Mouse (Mus musculus): ENCODE measurements around the gene Sparcl1. TPM values are rescaled to one million over a fixed set of nuclear protein-coding genes. Genes with fewer than 3 reads are reported as not detected.

Gene Sparcl1
- polyA plus RNA-seq, 1 experiment = not detected

- Histone ChIP-seq H3K9me3 (no peaks in the 10 kb centered on the region), H3K36me3 (replicated peaks; ENCODE audit: low read length) (no peaks in the 10 kb centered on the region), H3K4me1 (peaks cover 10% of the 10 kb centered on the region), H3K27me3 (replicated peaks) (peaks cover 37% of the 10 kb centered on the region), H3K4me3 (replicated peaks) (no peak overlapping the region)
- no peak for TF ChIP-seq FLI1 (IDR thresholded peaks at IDR 0.05; ENCODE audit: low read length)
- no peak for TF ChIP-seq GATA1 (IDR thresholded peaks at IDR 0.05; ENCODE audit: borderline replicate concordance, low read length)
Measured at GRCm38 (mm10) chr5:104112016-104112415, 1.5 kb downstream of the Sparcl1 start.

- TF ChIP-seq FLI1 (IDR thresholded peaks at IDR 0.05; ENCODE audit: low read length) (no peak), GATA1 (IDR thresholded peaks at IDR 0.05; ENCODE audit: borderline replicate concordance, low read length) (no peak)
- Histone ChIP-seq H3K4me1 (peaks cover 10% of the 10 kb centered on the region), H3K27me3 (replicated peaks) (peaks cover 40% of the 10 kb centered on the region), H3K9me3 (no peaks in the 10 kb centered on the region), H3K4me3 (replicated peaks) (no peak overlapping the region), H3K36me3 (replicated peaks; ENCODE audit: low read length) (no peaks in the 10 kb centered on the region)
Measured at GRCm38 (mm10) chr5:104110171-104110920, 3.2 kb downstream of the Sparcl1 start.

- Histone ChIP-seq H3K36me3 (replicated peaks; ENCODE audit: low read length) (no peaks in the 10 kb centered on the region), H3K4me1 (peaks cover 10% of the 10 kb centered on the region), H3K9me3 (no peaks in the 10 kb centered on the region), H3K4me3 (replicated peaks) (no peak overlapping the region), H3K27me3 (replicated peaks) (peaks cover 37% of the 10 kb centered on the region)
- TF ChIP-seq FLI1 (IDR thresholded peaks at IDR 0.05; ENCODE audit: low read length) (no peak), GATA1 (IDR thresholded peaks at IDR 0.05; ENCODE audit: borderline replicate concordance, low read length) (no peak)
Measured at GRCm38 (mm10) chr5:104109516-104109915, 4.0 kb downstream of the Sparcl1 start.

GRCm38 (mm10) chr5:104108879-104109369, 4.6 kb downstream of the Sparcl1 start:
- TF ChIP-seq FLI1 (IDR thresholded peaks at IDR 0.05; ENCODE audit: low read length) (no peak), GATA1 (IDR thresholded peaks at IDR 0.05; ENCODE audit: borderline replicate concordance, low read length) (no peak)
- Histone ChIP-seq H3K4me3 (replicated peaks) (no peak overlapping the region), H3K4me1 (peaks cover 10% of the 10 kb centered on the region), H3K9me3 (no peaks in the 10 kb centered on the region), H3K27me3 (replicated peaks) (peaks cover 37% of the 10 kb centered on the region), H3K36me3 (replicated peaks; ENCODE audit: low read length) (no peaks in the 10 kb centered on the region)

GRCm38 (mm10) chr5:104108127-104108875, 5.2 kb downstream of the Sparcl1 start:
- TF ChIP-seq FLI1 (IDR thresholded peaks at IDR 0.05; ENCODE audit: low read length) (no peak), GATA1 (IDR thresholded peaks at IDR 0.05; ENCODE audit: borderline replicate concordance, low read length) (no peak)

GRCm38 (mm10) chr5:104104111-104104510, 9.4 kb downstream of the Sparcl1 start:
- peaks cover 12% of the 10 kb centered on the region for H3K27me3 ChIP-seq (replicated peaks)
- no peak overlapping the region for H3K4me3 ChIP-seq (replicated peaks)
- no peak for TF ChIP-seq FLI1 (IDR thresholded peaks at IDR 0.05; ENCODE audit: low read length)
- TF ChIP-seq GATA1 (IDR thresholded peaks at IDR 0.05; ENCODE audit: borderline replicate concordance, low read length) = no peak
- H3K36me3 ChIP-seq (replicated peaks; ENCODE audit: low read length) = no peaks in the 10 kb centered on the region
- H3K9me3 ChIP-seq = no peaks in the 10 kb centered on the region
- no peaks in the 10 kb centered on the region for H3K4me1 ChIP-seq

More at GRCm38 (mm10) chr5:104108127-104108875, 5.2 kb downstream of the Sparcl1 start:
- Histone ChIP-seq H3K4me1 (peaks cover 10% of the 10 kb centered on the region), H3K36me3 (replicated peaks; ENCODE audit: low read length) (no peaks in the 10 kb centered on the region), H3K9me3 (no peaks in the 10 kb centered on the region), H3K4me3 (replicated peaks) (no peak overlapping the region), H3K27me3 (replicated peaks) (peaks cover 31% of the 10 kb centered on the region)

GRCm38 (mm10) chr5:104103171-104103570, 10.4 kb downstream of the Sparcl1 start:
- Histone ChIP-seq H3K4me3 (replicated peaks) (no peak overlapping the region), H3K4me1 (peaks cover 3% of the 10 kb centered on the region; the same call in 1 of the 2 replicates), H3K36me3 (replicated peaks; ENCODE audit: low read length) (no peaks in the 10 kb centered on the region), H3K9me3 (no peaks in the 10 kb centered on the region), H3K27me3 (replicated peaks) (peaks cover 7% of the 10 kb centered on the region)
- TF ChIP-seq FLI1 (IDR thresholded peaks at IDR 0.05; ENCODE audit: low read length) (no peak), GATA1 (IDR thresholded peaks at IDR 0.05; ENCODE audit: borderline replicate concordance, low read length) (no peak)

- H3K36me3 ChIP-seq (replicated peaks; ENCODE audit: low read length) = no peaks in the 10 kb centered on the region
- H3K9me3 ChIP-seq = no peaks in the 10 kb centered on the region
- H3K4me3 ChIP-seq (replicated peaks) = no peak overlapping the region
- TF ChIP-seq FLI1 (IDR thresholded peaks at IDR 0.05; ENCODE audit: low read length) (no peak), GATA1 (IDR thresholded peaks at IDR 0.05; ENCODE audit: borderline replicate concordance, low read length) (no peak)
- H3K27me3 ChIP-seq (replicated peaks) = peaks cover 4% of the 10 kb centered on the region
- H3K4me1 ChIP-seq = peaks cover 6% of the 10 kb centered on the region; the same call in 1 of the 2 replicates
Measured at GRCm38 (mm10) chr5:104101678-104102531, 11.6 kb downstream of the Sparcl1 start.
